Mouse (Mus musculus): ENCODE results near the gene Zfp444.
"Not testable (repeated sequence)": the region's sequence is repeated elsewhere in the genome, so short reads cannot be mapped to it uniquely, and the experiment has no call there.

Gene Zfp444

DNA sequence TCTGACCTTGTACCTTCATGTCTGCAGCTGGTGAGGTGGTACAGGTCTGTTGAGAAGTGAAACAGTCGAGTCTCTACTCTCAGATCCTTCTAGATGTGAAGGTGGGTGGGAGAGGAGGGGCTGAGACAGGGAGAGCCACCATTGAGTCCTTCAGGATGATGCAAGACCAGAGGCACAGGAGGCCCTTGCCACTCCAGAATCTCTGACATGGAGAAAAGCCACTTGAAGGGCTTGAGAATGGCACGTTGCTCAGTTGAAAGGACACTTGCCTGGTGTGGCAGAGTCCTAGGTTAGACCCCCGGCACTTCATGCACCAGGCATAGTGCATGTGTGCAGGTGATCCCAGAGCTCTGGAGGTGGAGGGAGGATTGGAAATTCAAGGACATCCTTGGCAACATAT lies 10.5 kb upstream of the Zfp444 start:
- no peak for DNase-seq (ENCODE audit: extremely low read depth, low read depth)

- DNase-seq (ENCODE audit: extremely low read depth, low read depth), result no peak
Observed at GRCm38 (mm10) chr7:6162172-6162571, 9.9 kb upstream of the Zfp444 start.

DNA sequence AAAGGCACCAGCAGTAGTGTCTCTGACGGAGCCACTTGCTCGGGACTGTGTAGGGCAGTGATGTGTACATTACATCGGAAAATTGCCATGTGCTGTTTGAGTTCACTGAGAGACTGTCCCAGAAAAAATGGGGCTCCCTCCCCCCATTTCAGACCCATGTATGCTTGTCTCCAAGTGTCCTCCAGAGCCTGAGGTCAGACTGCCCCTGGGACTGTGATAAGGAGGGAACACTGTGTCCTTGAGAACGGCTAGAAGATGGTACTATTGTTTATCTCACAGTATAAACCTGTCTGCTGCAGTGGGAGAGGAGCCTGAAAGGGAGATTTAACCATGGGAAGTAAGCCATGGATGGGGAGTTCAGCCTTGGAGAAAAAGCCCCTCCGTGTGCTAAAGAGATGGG lies 7.4 kb upstream of the Zfp444 start:
- no peak for DNase-seq (ENCODE audit: extremely low read depth, low read depth)

DNA sequence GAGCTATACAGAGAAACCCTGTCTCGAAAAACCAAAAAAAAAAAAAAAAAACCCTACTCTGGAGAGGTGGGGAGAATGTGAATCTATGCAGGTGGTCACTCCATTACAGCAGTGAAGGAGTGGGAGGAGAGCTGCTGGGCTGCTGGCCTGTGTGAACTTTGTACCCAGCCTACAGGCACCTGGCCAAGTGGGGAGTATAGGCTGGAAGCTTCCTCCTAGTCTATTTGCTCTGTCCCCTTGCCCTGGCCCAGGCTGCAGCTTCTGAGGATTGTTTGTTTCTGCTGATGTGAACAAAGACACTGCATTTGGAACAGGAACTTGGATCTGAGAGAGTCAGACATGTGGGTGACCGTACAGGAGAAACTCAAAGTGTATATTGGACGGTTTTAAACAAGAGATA lies 2.6 kb upstream of the Zfp444 start:
- DNase-seq (ENCODE audit: extremely low read depth, low read depth), result no peak

GRCm38 (mm10) chr7:6170391-6170790 lies 1.6 kb upstream of the Zfp444 start:
- DNase-seq (ENCODE audit: extremely low read depth, low read depth), result no peak

- DNase-seq (ENCODE audit: extremely low read depth, low read depth), result no peak
Observed at GRCm38 (mm10) chr7:6170871-6171270, 1.2 kb upstream of the Zfp444 start.

DNA sequence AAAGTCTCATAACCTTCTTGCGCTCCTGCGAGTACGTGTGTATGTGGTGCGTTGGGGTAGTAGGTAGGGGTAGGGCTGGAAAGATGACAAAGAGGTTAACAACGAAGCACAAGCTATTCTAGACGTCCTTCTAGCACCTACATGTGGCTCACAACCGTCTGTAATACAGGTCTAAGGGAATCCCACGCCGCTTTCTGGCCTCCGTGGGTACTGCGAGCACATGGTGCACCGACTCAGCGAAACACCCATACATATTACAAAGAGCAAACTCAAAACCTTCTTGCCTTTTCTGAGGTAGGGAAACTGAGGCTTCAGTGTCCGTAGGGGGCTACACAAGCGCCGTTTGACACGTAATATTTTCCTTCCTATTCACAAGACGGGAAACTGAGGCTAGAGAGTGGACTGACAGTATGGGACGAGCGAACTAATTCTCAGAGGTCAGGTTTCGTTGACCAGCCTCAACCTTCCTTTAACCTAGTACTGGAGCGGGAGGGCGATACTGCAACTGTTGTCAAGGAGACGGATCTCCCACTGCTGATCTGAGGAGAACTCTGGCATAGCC lies 501 bp upstream of the Zfp444 start:
- DNase-seq (ENCODE audit: extremely low read depth, low read depth), result no peak

- no peak for DNase-seq (ENCODE audit: extremely low read depth, low read depth)
Observed at GRCm38 (mm10) chr7:6172674-6173244, 733 bp downstream of the Zfp444 start.

DNA sequence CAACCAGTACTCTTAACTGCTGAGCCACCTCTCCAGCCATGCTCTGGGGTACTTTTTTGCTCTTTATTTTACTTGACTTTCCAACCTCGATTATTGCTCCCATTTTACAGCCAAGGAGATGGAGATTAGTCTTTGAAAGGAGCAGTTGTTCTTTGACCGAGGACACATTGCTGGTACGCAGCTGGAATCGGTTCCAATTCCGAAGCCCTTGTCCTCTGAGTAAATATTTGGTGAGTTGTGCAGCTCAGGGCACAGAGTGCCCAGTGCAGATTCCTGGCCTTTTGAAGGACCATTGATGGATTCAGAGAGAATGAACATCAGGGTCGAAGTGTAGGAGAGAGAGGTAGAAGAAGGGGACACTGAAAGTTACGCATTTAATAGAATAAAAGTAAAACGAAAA lies 1.8 kb downstream of the Zfp444 start:
- DNase-seq (ENCODE audit: extremely low read depth, low read depth), result no peak

DNA sequence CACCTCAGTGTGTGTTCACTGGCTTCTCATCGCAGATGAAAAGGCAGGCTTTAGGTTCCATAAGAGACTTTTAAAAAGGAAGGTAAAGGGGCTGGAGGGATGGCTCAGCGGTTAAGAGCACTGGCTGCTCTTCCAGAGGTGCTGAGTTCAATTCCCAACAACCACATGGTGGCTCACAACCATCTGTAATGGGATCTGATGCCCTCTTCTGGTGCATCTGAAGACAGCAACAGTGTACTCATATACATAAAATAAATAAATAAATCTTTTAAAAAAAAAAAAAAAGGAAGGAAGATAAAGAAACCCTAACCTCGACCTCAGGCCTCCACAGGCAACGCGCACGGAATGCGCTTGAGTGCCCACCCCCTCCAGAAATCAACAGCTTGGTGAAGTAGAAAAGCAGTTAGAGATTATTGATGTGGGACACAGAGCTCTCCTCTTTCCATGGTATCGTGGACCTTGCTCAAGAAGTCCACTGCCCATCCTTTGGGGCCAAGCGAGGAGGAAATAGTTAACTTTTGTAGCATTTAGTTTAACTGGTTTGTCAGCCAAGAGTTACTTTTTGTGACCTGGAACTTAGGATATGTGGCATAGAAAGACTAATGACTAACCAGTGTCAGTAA lies 2.5 kb downstream of the Zfp444 start:
- not testable (repeated sequence) for DNase-seq (ENCODE audit: extremely low read depth, low read depth)

DNA sequence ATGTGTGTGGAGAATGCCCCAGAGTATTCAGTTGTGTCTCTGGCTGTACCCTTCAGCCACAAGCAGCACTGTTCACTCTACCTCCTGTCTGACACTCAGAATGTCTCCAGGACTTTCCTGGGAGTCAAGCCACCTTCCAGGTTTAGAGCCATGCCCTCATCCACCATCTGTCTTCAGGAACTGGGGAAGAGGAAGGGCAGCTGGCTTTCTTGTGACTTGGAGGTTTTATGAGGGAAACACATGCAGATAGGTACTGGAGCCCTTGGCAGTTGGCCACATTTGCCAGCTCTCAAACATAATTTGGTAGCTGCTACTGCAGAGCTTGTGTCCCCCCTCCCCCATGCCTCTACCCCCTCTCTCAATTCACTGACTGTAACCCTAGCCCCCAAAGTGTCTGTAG lies 7.0 kb downstream of the Zfp444 start:
- no peak for DNase-seq (ENCODE audit: extremely low read depth, low read depth)

DNA sequence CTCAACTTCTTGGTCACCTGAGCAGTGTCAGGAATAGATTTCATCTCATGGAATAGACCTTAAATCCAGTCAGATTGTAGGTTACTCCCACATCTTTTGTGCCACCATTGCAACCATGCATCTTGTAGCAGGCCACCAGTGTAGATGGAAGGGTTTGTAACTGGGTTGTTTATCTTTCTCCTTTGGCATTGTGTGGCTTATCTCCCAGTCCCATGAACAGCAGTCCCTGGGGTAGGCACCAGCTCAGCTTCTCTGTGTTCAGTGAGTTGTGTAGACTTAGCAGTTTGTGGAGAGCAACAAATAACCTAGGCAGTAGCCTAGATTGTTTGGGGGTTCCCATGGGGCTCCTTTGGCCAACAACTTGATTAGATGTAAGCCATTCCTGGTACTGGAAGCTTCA lies 10.9 kb downstream of the Zfp444 start:
- no peak for DNase-seq (ENCODE audit: extremely low read depth, low read depth)

GRCm38 (mm10) chr7:6183802-6184201 lies 11.8 kb downstream of the Zfp444 start:
- no peak for DNase-seq (ENCODE audit: extremely low read depth, low read depth)

GRCm38 (mm10) chr7:6184521-6184920 lies 12.5 kb downstream of the Zfp444 start:
- DNase-seq (ENCODE audit: extremely low read depth, low read depth), result no peak

DNA sequence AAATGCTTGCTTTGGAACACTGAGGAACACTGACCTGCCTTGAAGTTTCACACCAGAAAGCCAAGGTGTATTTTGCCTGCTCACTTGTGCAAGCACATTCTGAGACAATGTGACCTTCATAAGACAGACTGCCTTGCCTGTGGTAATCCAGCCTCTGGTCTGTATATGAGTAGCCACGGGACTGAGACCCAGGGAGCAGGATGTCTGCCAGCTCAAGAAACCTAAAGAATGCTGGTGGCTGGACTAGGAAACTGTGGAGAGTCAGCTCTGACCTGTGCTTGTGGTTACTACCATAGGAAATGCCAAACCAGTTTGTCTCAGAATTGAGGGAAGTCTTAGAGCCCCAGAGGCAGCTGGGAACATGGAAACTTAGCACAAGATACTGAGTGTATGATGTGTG lies 13.4 kb downstream of the Zfp444 start:
- no peak for DNase-seq (ENCODE audit: extremely low read depth, low read depth)

DNA sequence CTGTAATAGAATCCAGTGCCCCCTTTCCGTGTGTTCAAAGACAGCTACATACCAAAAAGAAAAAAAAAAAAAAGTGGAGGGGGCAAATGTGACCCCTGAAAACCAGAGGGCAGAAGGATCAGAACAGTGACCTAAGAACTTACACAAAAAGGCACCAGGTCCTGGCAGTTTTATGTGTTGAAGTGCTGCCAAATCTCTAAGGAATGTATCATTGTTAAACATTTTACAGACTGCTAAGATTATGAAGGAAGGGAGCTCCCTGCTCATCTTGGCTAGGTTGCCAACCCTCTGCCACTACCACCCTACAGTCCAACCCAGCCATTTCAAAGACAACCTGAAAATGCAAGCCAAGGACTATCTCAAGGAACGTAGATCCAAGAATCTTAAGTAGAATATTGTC lies 14.2 kb downstream of the Zfp444 start:
- no peak for DNase-seq (ENCODE audit: extremely low read depth, low read depth)

GRCm38 (mm10) chr7:6186756-6187155 lies 14.7 kb downstream of the Zfp444 start:
- DNase-seq (ENCODE audit: extremely low read depth, low read depth), result no peak

- no peak for DNase-seq (ENCODE audit: extremely low read depth, low read depth)
Observed at GRCm38 (mm10) chr7:6189542-6189941, 17.5 kb downstream of the Zfp444 start.

- peak; percentile 32 for DNase-seq (ENCODE audit: extremely low read depth, low read depth)
Observed at GRCm38 (mm10) chr7:6191376-6191775, 19.4 kb downstream of the Zfp444 start.

- DNase-seq (ENCODE audit: extremely low read depth, low read depth), result peak; percentile 10
Observed at GRCm38 (mm10) chr7:6194129-6194528, 22.1 kb downstream of the Zfp444 start.

DNA sequence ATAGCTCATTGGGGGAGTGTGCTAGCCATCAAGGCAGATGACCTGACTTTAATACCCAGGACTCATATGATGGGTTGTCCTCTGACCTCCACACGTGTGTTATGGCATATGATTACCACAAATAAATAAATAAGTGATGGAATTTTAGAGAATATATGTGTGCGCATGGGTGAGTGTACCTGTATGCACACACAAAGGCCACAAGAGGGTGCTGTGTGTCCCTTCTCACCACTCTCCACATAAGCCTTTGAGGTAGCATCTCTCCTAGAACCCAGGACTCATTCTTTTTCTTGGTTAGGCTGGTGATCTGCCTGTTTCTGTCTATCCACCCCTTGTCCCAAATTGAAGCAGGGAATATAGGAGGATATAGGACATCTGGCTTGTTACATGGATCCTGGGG lies 23.8 kb downstream of the Zfp444 start:
- no peak for DNase-seq (ENCODE audit: extremely low read depth, low read depth)

GRCm38 (mm10) chr7:6196790-6197189 lies 24.8 kb downstream of the Zfp444 start, which contains the start of gene Galp:
Gene Galp (plus strand): TSS chr7:6197090.
- no peak for DNase-seq (ENCODE audit: extremely low read depth, low read depth)

GRCm38 (mm10) chr7:6204200-6204599 lies 32.2 kb downstream of the Zfp444 start:
- no peak for DNase-seq (ENCODE audit: extremely low read depth, low read depth)
